Mouse (Mus musculus) hindbrain, embryonic 16.5 days (tissue): ENCODE data around the gene Mpped2. TPM values are rescaled to one million over a fixed set of nuclear protein-coding genes. Genes with fewer than 3 reads are reported as not detected.
A peak's percentile ranks its signal among the peaks of the same experiment; 100 is the strongest.

Experiments
- ATAC-seq: fragments of 200-750 bp; cut with Nextera tagmentation; 2 replicates; pipeline ENCODE4 v1.8.0; 2017; ENCODE audit warnings: moderate TSS enrichment, moderate library complexity
- H3K27ac ChIP-seq: fragments of 300-500 bp; sonication (generic); 2 replicates; pipeline ENCODE4 v1.5.1; 2014; ENCODE audit warnings: low read depth, mild to moderate bottlenecking, control low read depth, low read length, moderate library complexity
- H3K27me3 ChIP-seq: fragments of 300-500 bp; sonication (generic); replicated peaks from 2 replicates; pipeline ENCODE4 v1.6.1; 2014; ENCODE audit warnings: low read length; ENCODE audit not compliant: control insufficient read depth, insufficient read depth
- H3K36me3 ChIP-seq: fragments of 300-500 bp; sonication (generic); 2 replicates; pipeline ENCODE4 v1.6.1; 2014; ENCODE audit warnings: mild to moderate bottlenecking, low read length, moderate library complexity, mixed read lengths; ENCODE audit not compliant: control insufficient read depth, insufficient read depth
- H3K4me1 ChIP-seq: fragments of 300-500 bp; sonication (generic); 2 replicates; pipeline ENCODE4 v1.6.1; 2014; ENCODE audit warnings: low read depth, low read length; ENCODE audit not compliant: control insufficient read depth, insufficient read depth
- H3K4me2 ChIP-seq: fragments of 300-500 bp; sonication (generic); 2 replicates; pipeline ENCODE4 v1.6.1; 2014; ENCODE audit warnings: mild to moderate bottlenecking, low read length, control low read depth, moderate library complexity
- H3K4me3 ChIP-seq: fragments of 300-500 bp; sonication (generic); 2 replicates; pipeline ENCODE4 v1.5.1; 2014; ENCODE audit warnings: mild to moderate bottlenecking, low read length, control low read depth, moderate library complexity
- H3K9ac ChIP-seq: fragments of 300-500 bp; sonication (generic); 2 replicates; pipeline ENCODE4 v1.6.1; 2014; ENCODE audit warnings: low read depth, mild to moderate bottlenecking, control low read depth, low read length, moderate library complexity
- H3K9me3 ChIP-seq: fragments of 300-500 bp; sonication (generic); 2 replicates; pipeline ENCODE4 v1.6.1; 2014; ENCODE audit warnings: mild to moderate bottlenecking, low read length, moderate library complexity; ENCODE audit not compliant: control insufficient read depth
- WGBS: fragments of 180-500 bp; shearing (Covaris S2); extraction: QIAGEN DNeasy Blood & Tissue Kit; methylation state at CpG from one replicate; pipeline ENCODE4 v1.1.7; 2014; 5-methylcytosine and 5-hydroxymethylcytosine counted together
- polyA plus RNA-seq: library from polyadenylated mRNA; unstranded; fragments of >200 nt; fragmentation: Nextera tagmentation; extraction: Ambion mirVana; gene quantifications from 2 replicates; pipeline ENCODE4 v1.2.1, GENCODE M21; 2015

Gene Mpped2
- polyA plus RNA-seq, 1 experiment from 2014 or later: 112 TPM

DNA sequence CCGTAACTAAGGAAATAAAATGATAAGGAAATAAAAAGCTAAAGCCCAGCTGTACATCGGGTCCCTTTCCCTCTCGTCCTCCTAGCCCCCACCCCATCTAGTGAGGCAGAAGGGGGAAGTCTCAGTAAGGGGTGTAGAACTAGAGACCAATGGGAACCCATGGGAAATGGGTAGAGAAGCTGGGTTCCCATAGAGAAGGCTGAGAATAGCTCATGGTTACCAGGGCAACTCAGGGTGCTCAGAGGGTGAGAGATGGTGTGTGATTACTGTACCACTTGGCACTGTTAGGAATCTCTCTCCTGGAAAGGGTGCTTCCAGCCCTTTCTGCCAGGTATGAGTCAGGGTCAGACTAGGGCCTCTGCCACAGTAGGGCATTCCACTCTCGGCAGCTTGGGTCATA is 54.3 kb downstream of the Mpped2 start:
- Histone ChIP-seq H3K4me2 (no peak overlapping the region), H3K4me1 (no peaks in the 10 kb centered on the region; the same call in none of the 2 replicates), H3K36me3 (no peaks in the 10 kb centered on the region), H3K9me3 (no peaks in the 10 kb centered on the region), H3K27ac (no peak overlapping the region), H3K27me3 (no peaks in the 10 kb centered on the region), H3K4me3 (no peak overlapping the region), H3K9ac (no peak overlapping the region)
- ATAC-seq: 0 out of 2 replicates have a peak, but pooled peaks have one; percentile 24
- WGBS: 70% methylated on average over 4 of the region's 4 CpGs

DNA sequence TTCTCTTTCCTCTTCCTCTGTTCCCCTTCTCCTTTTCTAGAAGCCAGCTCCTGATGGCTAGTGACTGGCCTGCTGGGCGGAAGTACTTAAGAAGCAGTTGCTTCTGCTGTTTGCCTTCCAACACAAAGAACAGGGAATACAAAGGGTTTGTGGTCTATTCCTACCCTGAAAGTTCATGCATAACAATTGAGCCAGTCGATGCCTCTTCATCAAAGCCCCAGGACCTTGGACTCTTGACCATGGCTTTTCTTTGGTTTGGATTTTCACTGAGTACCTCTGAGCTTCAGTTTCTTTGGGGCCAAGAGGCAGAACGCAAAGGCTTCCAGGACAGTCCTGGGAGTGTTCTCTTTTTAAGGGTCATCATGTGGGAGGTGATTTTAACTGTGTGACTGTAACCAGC is 57.8 kb downstream of the Mpped2 start:
- H3K4me3 ChIP-seq: no peak overlapping the region
- no peak overlapping the region for H3K9ac ChIP-seq
- 35% methylated on average over 3 of the region's 3 CpGs for WGBS
- no peaks in the 10 kb centered on the region for H3K36me3 ChIP-seq
- H3K9me3 ChIP-seq: no peaks in the 10 kb centered on the region
- no peaks in the 10 kb centered on the region for H3K4me1 ChIP-seq
- no peak overlapping the region for H3K4me2 ChIP-seq
- ATAC-seq: no peak
- H3K27ac ChIP-seq: no peak overlapping the region
- H3K27me3 ChIP-seq: no peaks in the 10 kb centered on the region

DNA sequence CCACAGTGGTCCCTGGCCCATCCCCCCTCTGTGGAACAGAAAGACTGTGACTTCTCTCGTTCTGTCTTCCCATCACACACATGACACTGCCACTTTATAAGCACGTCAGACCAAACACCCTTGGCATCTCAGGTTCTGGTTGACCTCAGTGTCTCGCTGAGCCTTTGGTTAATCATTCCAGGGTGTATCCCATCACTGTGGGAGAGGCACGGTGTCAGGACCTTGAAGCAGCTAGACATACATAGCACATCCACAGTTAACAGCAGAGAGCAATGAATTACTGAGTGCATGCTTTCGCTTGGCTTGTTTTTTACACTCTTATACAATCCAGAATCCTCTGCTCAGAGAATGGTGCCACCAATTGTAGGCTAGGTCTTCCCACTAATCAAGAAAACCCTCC is 60.6 kb downstream of the Mpped2 start:
- Histone ChIP-seq H3K27me3 (no peaks in the 10 kb centered on the region), H3K9ac (no peak overlapping the region), H3K9me3 (no peaks in the 10 kb centered on the region), H3K27ac (no peak overlapping the region), H3K4me3 (no peak overlapping the region), H3K36me3 (no peaks in the 10 kb centered on the region), H3K4me1 (no peaks in the 10 kb centered on the region), H3K4me2 (no peak overlapping the region)
- no peak for ATAC-seq
- 78% methylated on average over 5 of the region's 5 CpGs for WGBS

DNA sequence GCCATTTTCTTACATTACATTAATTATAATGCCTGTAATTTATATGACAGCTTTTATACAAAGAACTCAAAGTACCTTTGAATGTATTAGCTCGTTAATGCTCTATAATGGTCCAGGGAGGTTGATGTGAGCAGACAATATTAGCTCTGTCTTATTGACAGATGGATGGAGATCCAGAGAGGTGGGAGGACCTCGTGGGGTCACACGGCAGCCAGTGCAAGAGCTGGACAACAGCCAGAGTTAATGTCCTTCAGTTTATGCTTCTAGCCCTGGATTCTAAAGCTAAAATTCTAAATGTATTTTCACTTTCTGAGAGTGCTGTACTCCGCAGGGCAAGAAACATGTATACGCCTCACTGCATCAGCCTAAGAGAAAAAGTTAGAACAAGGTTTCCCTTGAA is 61.6 kb downstream of the Mpped2 start:
- WGBS: 59% methylated on average over 5 of the region's 5 CpGs
- ATAC-seq: no peak

DNA sequence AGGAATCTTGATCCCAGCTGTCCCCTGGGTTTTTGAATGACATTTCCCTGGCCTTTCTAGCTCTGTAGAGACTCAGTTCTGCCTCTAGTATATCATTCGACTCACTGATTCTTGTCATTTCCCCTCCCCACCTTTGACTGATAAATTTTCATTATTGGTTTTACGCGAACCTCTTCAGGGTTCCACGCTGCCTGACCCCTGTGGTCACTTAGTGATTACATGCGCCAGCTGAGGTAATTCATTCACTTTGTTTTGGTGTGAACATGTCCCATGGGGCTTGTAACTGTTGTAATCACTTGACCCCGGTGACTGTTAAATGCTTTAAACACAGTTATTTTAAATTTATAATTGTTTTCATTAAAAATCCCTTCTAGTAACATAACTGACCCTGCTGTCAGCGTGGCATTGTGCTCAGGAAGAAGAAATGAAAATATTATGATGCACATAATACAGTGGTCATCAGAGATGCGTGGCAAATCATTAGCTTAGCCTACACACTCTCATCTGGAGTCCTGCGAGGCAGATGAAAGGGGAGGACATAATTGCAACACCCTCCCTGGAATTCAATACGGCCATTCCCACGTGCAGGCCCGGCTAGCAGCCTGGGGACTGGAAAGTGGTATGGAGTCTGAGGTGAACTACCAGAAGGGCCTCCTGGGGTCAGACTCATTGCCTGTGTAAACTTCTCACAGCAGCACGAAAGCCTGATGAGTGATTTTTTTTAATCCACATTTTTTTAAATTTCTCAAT is 63.5 kb downstream of the Mpped2 start:
- H3K36me3 ChIP-seq: no peaks in the 10 kb centered on the region
- no peak overlapping the region for H3K27ac ChIP-seq
- no peak overlapping the region for H3K4me2 ChIP-seq
- H3K4me3 ChIP-seq: no peak overlapping the region
- no peak for ATAC-seq
- H3K27me3 ChIP-seq: no peaks in the 10 kb centered on the region
- no peaks in the 10 kb centered on the region for H3K4me1 ChIP-seq
- H3K9me3 ChIP-seq: no peaks in the 10 kb centered on the region
- WGBS: 26% methylated on average over 13 of the region's 13 CpGs
- no peak overlapping the region for H3K9ac ChIP-seq

More for the DNA sequence above, 61.6 kb downstream of the Mpped2 start:
- Histone ChIP-seq H3K27me3 (no peaks in the 10 kb centered on the region), H3K36me3 (no peaks in the 10 kb centered on the region), H3K27ac (no peak overlapping the region), H3K4me2 (no peak overlapping the region), H3K4me1 (no peaks in the 10 kb centered on the region), H3K4me3 (no peak overlapping the region), H3K9ac (no peak overlapping the region), H3K9me3 (no peaks in the 10 kb centered on the region)

DNA sequence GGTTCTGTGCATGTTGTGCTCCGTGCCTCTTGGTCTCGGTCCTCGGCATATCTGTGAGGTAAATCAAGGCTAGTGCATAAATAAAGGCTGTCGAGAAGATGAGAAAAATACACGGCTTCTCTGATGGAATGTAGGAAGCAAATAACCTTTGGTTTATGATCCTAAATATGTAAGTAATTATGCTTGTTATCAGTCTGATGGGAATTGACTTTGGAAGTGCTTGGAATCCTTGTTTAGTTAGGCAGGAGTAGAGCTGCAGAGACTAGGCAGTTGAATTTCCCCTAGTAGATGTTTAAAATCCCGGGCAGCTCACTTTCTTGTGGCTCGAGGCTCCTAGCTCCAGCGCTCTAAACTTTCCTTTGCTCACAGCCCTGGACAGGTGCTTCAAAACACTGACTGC is 69.9 kb downstream of the Mpped2 start:
- ATAC-seq: no peak
- Histone ChIP-seq H3K9me3 (no peaks in the 10 kb centered on the region), H3K4me3 (no peak overlapping the region), H3K27ac (no peak overlapping the region), H3K4me2 (no peak overlapping the region), H3K27me3 (no peaks in the 10 kb centered on the region), H3K36me3 (no peaks in the 10 kb centered on the region), H3K4me1 (no peaks in the 10 kb centered on the region), H3K9ac (no peak overlapping the region)
- WGBS: 83% methylated on average over 8 of the region's 8 CpGs

DNA sequence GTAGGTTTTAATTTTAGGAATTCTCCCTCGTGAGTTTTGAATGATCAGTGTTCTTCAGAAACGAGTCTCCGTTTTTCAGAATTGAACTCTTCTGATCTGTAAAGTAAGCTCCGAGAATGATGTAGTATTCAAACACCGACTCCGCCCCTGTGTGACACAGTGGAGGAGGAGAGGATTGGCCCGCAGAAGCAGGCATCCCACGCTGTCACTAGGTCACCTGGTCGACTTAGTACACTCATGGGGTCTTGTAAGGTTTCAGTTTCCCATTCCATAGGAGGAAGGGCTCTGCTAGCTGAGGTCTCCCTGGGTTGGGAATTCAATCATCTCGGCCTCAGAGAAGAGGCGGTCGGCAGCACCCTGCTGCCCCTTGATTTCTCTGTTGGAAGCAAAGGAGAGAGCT is 76.2 kb downstream of the Mpped2 start:
- no peak for ATAC-seq
- no peaks in the 10 kb centered on the region; the same call in 1 of the 2 replicates for H3K4me1 ChIP-seq
- no peaks in the 10 kb centered on the region for H3K36me3 ChIP-seq
- 79% methylated on average over 12 of the region's 12 CpGs for WGBS
- no peak overlapping the region for H3K27ac ChIP-seq
- no peaks in the 10 kb centered on the region for H3K27me3 ChIP-seq
- H3K9ac ChIP-seq: no peak overlapping the region
- no peaks in the 10 kb centered on the region; the same call in 1 of the 2 replicates for H3K9me3 ChIP-seq
- H3K4me3 ChIP-seq: no peak overlapping the region
- H3K4me2 ChIP-seq: no peak overlapping the region

DNA sequence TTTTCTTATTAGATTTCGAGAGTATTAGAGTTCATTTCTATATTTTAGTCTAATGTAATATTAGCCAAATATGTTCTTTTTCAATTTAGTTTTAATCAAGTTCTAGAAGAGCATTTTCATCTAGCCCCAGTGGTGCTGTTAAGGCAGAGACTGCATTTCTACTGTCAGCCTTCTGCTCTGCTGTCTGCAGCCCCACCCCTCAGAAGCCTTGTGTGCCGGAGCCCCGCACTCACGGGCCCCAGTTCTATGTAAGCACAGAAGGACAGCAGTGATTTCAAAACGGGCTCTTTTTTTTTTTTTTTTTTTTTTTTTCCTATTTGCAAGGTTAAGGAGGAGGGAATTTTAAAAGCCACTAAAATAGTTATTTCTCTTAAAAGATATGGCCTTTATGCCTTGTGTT is 79.6 kb downstream of the Mpped2 start:
- H3K27ac ChIP-seq: no peak overlapping the region
- peak; percentile 64; the same call in 1 of the 2 replicates for ATAC-seq
- 49% methylated on average over 5 of the region's 5 CpGs for WGBS
- H3K4me3 ChIP-seq: no peak overlapping the region
- no peaks in the 10 kb centered on the region; the same call in 1 of the 2 replicates for H3K4me1 ChIP-seq
- no peak overlapping the region for H3K4me2 ChIP-seq
- no peak overlapping the region for H3K9ac ChIP-seq
- no peaks in the 10 kb centered on the region; the same call in 1 of the 2 replicates for H3K9me3 ChIP-seq
- H3K27me3 ChIP-seq: no peaks in the 10 kb centered on the region
- H3K36me3 ChIP-seq: no peaks in the 10 kb centered on the region

DNA sequence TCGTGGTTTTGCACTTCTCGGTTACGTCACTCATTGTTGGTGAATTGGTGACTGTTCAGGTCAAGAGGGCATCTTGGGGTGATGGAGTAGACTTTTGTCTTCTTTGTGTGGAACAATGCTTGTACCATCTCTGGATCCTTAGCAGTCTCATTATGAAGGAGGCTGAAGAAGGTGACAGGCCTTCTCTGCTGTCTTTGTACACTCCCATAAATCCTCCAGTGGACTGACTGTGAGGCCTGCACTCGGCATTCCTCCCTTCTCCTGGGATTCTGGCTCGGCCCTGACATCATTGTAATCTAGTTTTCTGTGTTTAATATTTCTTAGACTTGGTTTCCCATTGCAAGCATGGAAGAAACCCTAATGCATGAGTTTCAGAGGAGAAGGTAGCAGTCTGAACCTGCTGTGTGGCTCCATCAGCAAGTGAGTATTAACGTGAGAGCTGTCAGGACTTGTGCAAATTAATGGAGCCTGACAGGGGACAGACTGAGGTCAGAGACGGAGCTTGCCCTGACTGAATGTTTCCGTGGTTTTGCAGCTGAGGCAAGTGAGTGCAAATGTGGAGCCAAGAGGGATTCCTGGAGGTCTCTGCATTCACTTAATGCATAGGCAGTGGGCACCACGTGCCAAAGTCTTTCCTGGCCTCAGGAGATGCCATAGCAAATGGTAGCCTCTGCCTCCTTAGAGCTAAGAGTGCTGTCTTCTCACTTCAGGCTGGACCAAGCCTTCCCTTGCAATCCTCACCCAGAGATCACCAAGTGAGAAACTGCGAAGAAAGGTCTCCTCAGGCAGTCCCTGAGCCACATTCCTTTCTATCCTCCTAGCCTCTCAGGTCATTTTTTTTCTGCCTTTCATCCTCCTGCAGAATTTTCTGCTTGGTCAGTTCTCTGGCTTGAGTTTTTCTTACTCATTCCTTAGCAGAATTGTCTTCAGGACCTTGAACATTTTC is 81.5 kb downstream of the Mpped2 start:
- ATAC-seq: no peak
- Histone ChIP-seq H3K4me2 (no peak overlapping the region), H3K9me3 (no peaks in the 10 kb centered on the region), H3K9ac (no peak overlapping the region), H3K27ac (no peak overlapping the region), H3K4me3 (no peak overlapping the region), H3K27me3 (no peaks in the 10 kb centered on the region), H3K4me1 (no peaks in the 10 kb centered on the region; the same call in 1 of the 2 replicates), H3K36me3 (no peaks in the 10 kb centered on the region)
- 45% methylated on average over 10 of the region's 10 CpGs for WGBS
